In genomic region chr16:42972872-42973271, GRCm38 (mm10) we compare ENCODE assay signal across 19 mouse cellular contexts.
DNase-seq lines count a peak whose midpoint lies in the region; ATAC-seq and TF ChIP-seq lines count a peak whose summit lies in the region.
"Had no signal": no experiment of that assay in that cellular context is flagged by ENCODE, and none has a peak within 500 bp of the region (broad histone marks: within the 10 kb centered on the region; RNA-seq: fewer than 3 reads in every experiment).

No protein-coding gene starts in this region.

- peak; percentile 20 for DNase-seq in adrenal gland, postnatal 10 days
- no peak for DNase-seq in adrenal gland, adult 18-20 months (ENCODE audit: low spot score in 2 of 2)
- DNase-seq in heart, adult 11 months: peak; percentile 66
- no peak for DNase-seq in heart, postnatal 4 days
- DNase-seq in liver, adult 2 months (ENCODE audit: extremely low read depth, low read depth, low spot score): peak; percentile 88
- DNase-seq in liver, embryonic 11.5 days (ENCODE audit: low spot score): no peak
- peak; percentile 17 for DNase-seq in adipocyte (ENCODE audit: low spot score)
- DNase-seq in hindbrain, embryonic 14.5 days (ENCODE audit: low spot score): no peak
- DNase-seq: adrenal gland, adult 8-10 months; cerebellum, adult 11-12 months; cerebellum, adult 2 months; cerebellum, adult 9-10 months; cerebellum, postnatal 10 days; cerebellum, postnatal 25 days; forebrain, postnatal 0 days had no signal

- peaks cover 9% of the 10 kb centered on the region; the same call in 1 of the 2 replicates for H3K79me2 ChIP-seq in liver, adult 2 months (ENCODE audit: control insufficient read depth, insufficient read depth, low read length)

- WGBS in liver, adult 2 months: 24% methylated on average over 2 of the region's 2 CpGs
- WGBS in liver, embryonic 11.5 days: 70% methylated on average over 2 of the region's 2 CpGs
- WGBS in hindbrain, embryonic 14.5 days: 85% methylated on average over 2 of the region's 2 CpGs

- no peak for TF ChIP-seq CTCF in liver, adult 2 months (IDR thresholded peaks at IDR 0.05; ENCODE audit: low read depth, low read length)

- no peaks in the 10 kb centered on the region for H3K36me3 ChIP-seq in liver, adult 2 months (ENCODE audit: control insufficient read depth, insufficient read depth, low read length)
- H3K36me3 ChIP-seq in liver, embryonic 11.5 days (ENCODE audit: control insufficient read depth, insufficient read depth, low read length): no peaks in the 10 kb centered on the region
- no peaks in the 10 kb centered on the region for H3K36me3 ChIP-seq in hindbrain, embryonic 14.5 days (replicated peaks; ENCODE audit: control insufficient read depth, insufficient read depth)
- H3K36me3 ChIP-seq: embryonic facial prominence, embryonic 10.5 days; embryonic facial prominence, embryonic 12.5 days; forebrain, embryonic 15.5 days had no signal

- no peak overlapping the region for H3K9ac ChIP-seq in liver, adult 2 months (ENCODE audit: low read depth, low read length)
- no peak overlapping the region for H3K9ac ChIP-seq in liver, embryonic 11.5 days (ENCODE audit: low read depth, low read length)
- no peak overlapping the region for H3K9ac ChIP-seq in hindbrain, embryonic 14.5 days
- H3K9ac ChIP-seq: embryonic facial prominence, embryonic 12.5 days; forebrain, embryonic 13.5 days; forebrain, embryonic 15.5 days; forebrain, postnatal 0 days had no signal

- H3K9me3 ChIP-seq in liver, embryonic 11.5 days (ENCODE audit: control insufficient read depth, low read length): no peaks in the 10 kb centered on the region
- H3K9me3 ChIP-seq in hindbrain, embryonic 14.5 days (ENCODE audit: control insufficient read depth, low read length): no peaks in the 10 kb centered on the region
- H3K9me3 ChIP-seq: embryonic facial prominence, embryonic 10.5 days; embryonic facial prominence, embryonic 12.5 days; forebrain, embryonic 13.5 days; forebrain, embryonic 15.5 days had no signal

- no peak overlapping the region for H3K4me2 ChIP-seq in liver, embryonic 11.5 days
- H3K4me2 ChIP-seq in hindbrain, embryonic 14.5 days (replicated peaks): no peak overlapping the region
- H3K4me2 ChIP-seq: embryonic facial prominence, embryonic 12.5 days; forebrain, embryonic 13.5 days; forebrain, embryonic 15.5 days had no signal

- no peak for TF ChIP-seq POLR2A in liver, adult 2 months (IDR thresholded peaks at IDR 0.05; ENCODE audit: extremely low read depth, insufficient read depth, low read length)

- H3K27me3 ChIP-seq in liver, adult 2 months (ENCODE audit: control insufficient read depth, insufficient read depth, low read length): no peaks in the 10 kb centered on the region
- H3K27me3 ChIP-seq in liver, embryonic 11.5 days (replicated peaks; ENCODE audit: control insufficient read depth, insufficient read depth, low read length): no peaks in the 10 kb centered on the region
- H3K27me3 ChIP-seq in hindbrain, embryonic 14.5 days (ENCODE audit: control insufficient read depth, insufficient read depth, low read length): no peaks in the 10 kb centered on the region
- H3K27me3 ChIP-seq: embryonic facial prominence, embryonic 12.5 days; forebrain, embryonic 13.5 days; forebrain, embryonic 15.5 days had no signal

- no peak for ATAC-seq in liver, embryonic 11.5 days (replicated peaks; ENCODE audit: low FRiP score)
- ATAC-seq in hindbrain, embryonic 14.5 days (ENCODE audit: low FRiP score): no peak
- ATAC-seq: forebrain, embryonic 13.5 days; forebrain, embryonic 15.5 days; forebrain, postnatal 0 days had no signal

- peaks cover 5% of the 10 kb centered on the region; the same call in 1 of the 2 replicates for H3K4me1 ChIP-seq in liver, adult 2 months (ENCODE audit: control insufficient read depth, insufficient read depth, low read length)
- no peaks in the 10 kb centered on the region for H3K4me1 ChIP-seq in liver, embryonic 11.5 days (replicated peaks; ENCODE audit: control insufficient read depth, insufficient read depth, low read length)
- no peaks in the 10 kb centered on the region for H3K4me1 ChIP-seq in hindbrain, embryonic 14.5 days (replicated peaks; ENCODE audit: control insufficient read depth, insufficient read depth, low read length)
- H3K4me1 ChIP-seq: embryonic facial prominence, embryonic 10.5 days; embryonic facial prominence, embryonic 12.5 days; forebrain, embryonic 13.5 days; forebrain, embryonic 15.5 days had no signal

- H3K27ac ChIP-seq in liver, adult 2 months (replicated peaks; ENCODE audit: insufficient read depth, low read depth, low read length): no peak overlapping the region
- no peak overlapping the region for H3K27ac ChIP-seq in liver, embryonic 11.5 days (ENCODE audit: low read depth, low read length)
- H3K27ac ChIP-seq in hindbrain, embryonic 14.5 days: no peak overlapping the region
- H3K27ac ChIP-seq: embryonic facial prominence, embryonic 10.5 days; embryonic facial prominence, embryonic 12.5 days; forebrain, embryonic 13.5 days; forebrain, embryonic 15.5 days had no signal

- no peak overlapping the region for H3K4me3 ChIP-seq in liver, adult 2 months (ENCODE audit: insufficient read depth, low read depth, low read length)
- H3K4me3 ChIP-seq in liver, embryonic 11.5 days (ENCODE audit: low read depth, low read length): no peak overlapping the region
- no peak overlapping the region for H3K4me3 ChIP-seq in hindbrain, embryonic 14.5 days (replicated peaks; ENCODE audit: low read length)
- H3K4me3 ChIP-seq: embryonic facial prominence, embryonic 10.5 days; embryonic facial prominence, embryonic 12.5 days; forebrain, embryonic 13.5 days; forebrain, embryonic 15.5 days had no signal

Comparison
In these comparisons a context has a peak if more than half of its experiments do, and no peak if none do; other contexts are left out.
1. DNase-seq: peak in adrenal gland, postnatal 10 days (single experiment), heart, adult 11 months (single experiment), liver, adult 2 months (single experiment) and adipocyte (single experiment); none in adrenal gland, adult 18-20 months (0 of 2), heart, postnatal 4 days (single experiment), liver, embryonic 11.5 days (single experiment) and hindbrain, embryonic 14.5 days (single experiment).